Mouse (Mus musculus) midbrain, embryonic 10.5 days (tissue): Measurements from ENCODE around the gene Nit2. TPM values are rescaled to one million over a fixed set of nuclear protein-coding genes. Genes with fewer than 3 reads are reported as not detected.

ENCODE experiments used
- DNase-seq: peaks from one replicate; pipeline ENCODE4 v3.0.0-alpha.2; 2017; ENCODE audit warnings: low spot score
- H3K27ac ChIP-seq: fragments of 300-500 bp; sonication (generic); replicated peaks from 2 replicates; pipeline ENCODE4 v1.5.1; 2016; ENCODE audit warnings: mild to moderate bottlenecking
- H3K27me3 ChIP-seq: fragments of 300-500 bp; sonication (generic); 2 replicates; pipeline ENCODE4 v1.6.1; 2016; ENCODE audit warnings: low read depth, mild to moderate bottlenecking; ENCODE audit not compliant: poor library complexity, severe bottlenecking
- H3K36me3 ChIP-seq: fragments of 300-500 bp; sonication (generic); 2 replicates; pipeline ENCODE4 v1.6.1; 2016; ENCODE audit warnings: mild to moderate bottlenecking, moderate library complexity
- H3K4me1 ChIP-seq: fragments of 300-500 bp; sonication (generic); 2 replicates; pipeline ENCODE4 v1.6.1; 2016
- H3K4me3 ChIP-seq: fragments of 300-500 bp; sonication (generic); 2 replicates; pipeline ENCODE4 v1.5.1; 2016; ENCODE audit warnings: mild to moderate bottlenecking, moderate library complexity
- H3K9me3 ChIP-seq: fragments of 300-500 bp; sonication (generic); replicated peaks from 2 replicates; pipeline ENCODE4 v1.6.1; 2016; ENCODE audit warnings: mild to moderate bottlenecking
- WGBS: fragments of 180-500 bp; shearing (Covaris S2); methylation state at CpG from one replicate; pipeline ENCODE4 v1.1.7; 2016; 5-methylcytosine and 5-hydroxymethylcytosine counted together
- polyA plus RNA-seq: library from polyadenylated mRNA; unstranded; fragments of >200 nt; fragmentation: Nextera tagmentation; extraction: Ambion mirVana; gene quantifications from 2 replicates; pipeline ENCODE4 v1.2.1, GENCODE M21; 2016

Gene Nit2
- 53.1 and 54.4 TPM in 2 replicates for polyA plus RNA-seq

DNA sequence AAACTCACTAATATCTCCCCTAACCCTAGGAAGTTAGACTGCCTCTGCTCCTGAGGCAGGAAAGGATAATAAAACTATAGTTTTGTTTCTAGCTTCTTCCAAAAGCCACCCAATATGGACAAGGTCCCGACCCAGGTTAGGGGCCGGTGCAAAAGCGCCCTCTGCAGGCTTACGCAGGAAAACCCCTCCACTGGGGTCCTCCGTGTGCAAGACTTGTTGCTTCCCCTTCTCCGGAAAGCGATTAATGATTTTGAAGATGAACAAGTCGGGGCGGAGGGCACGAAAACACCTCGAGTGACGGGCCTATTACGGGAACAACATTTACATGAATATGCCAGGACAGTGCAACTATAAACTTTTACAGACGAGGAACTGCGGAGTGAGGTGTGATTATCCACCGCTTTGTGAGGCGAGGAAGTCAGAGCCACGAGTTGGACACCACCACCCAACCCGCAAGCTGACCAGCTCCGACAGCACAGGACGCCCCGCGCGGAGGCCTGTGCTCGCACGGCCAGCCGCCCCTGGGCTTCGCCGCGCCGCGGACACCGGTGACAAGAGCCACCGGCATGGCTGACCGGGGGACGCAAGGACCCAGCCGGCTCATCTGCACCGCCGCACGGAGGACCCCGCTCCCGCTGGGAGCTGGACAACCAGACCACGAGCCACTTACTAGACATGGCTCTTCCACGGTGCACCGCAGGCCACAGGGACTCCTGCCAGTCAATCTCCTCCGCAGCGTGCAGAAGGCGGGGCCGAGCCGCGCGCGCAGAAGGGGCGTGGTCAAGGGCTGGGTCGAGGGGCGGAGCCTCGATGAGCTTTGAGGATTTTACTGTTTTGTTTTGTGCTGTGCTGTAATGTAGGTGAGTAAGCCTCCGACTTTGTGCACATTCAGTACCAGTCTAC lies at the start of gene Nit2:
Gene Nit2, minus strand, starts transcription at position 731 of the 903 bp plus-strand sequence.
- Histone ChIP-seq H3K36me3 (peaks cover 23% of the 10 kb centered on the region), H3K4me3 (peak within 1 kb of the TSS; percentile 84), H3K27ac (peak within 1 kb of the TSS; percentile 92), H3K4me1 (peaks cover 33% of the 10 kb centered on the region), H3K27me3 (no peaks in the 10 kb centered on the region), H3K9me3 (no peaks in the 10 kb centered on the region)
- under 1% methylated on average over 58 of the region's 58 CpGs for WGBS
- peak; percentile 94 for DNase-seq

DNA sequence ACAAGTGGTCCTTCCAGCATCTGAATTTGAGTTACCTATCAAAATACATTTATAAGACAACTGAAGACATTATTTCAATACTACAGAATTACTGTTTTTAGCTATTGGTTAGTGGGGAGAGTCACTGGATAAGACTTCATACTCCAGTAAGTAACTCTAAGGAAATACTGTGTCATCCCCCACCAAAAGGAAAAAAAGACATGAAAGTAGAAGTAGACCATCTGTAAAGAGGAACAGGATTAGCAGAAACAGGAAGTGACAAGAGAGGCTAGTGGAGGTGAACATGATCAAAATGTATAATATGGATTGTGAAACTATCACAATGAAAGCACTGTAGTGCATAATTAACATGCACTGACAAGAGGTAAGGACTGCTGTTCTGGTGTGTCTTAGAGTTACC lies 48.8 kb upstream of the Nit2 start:
- Histone ChIP-seq H3K27ac (no peak overlapping the region), H3K9me3 (no peaks in the 10 kb centered on the region), H3K36me3 (peaks cover 20% of the 10 kb centered on the region), H3K4me3 (no peak overlapping the region), H3K27me3 (no peaks in the 10 kb centered on the region), H3K4me1 (no peaks in the 10 kb centered on the region)
- no peak for DNase-seq

DNA sequence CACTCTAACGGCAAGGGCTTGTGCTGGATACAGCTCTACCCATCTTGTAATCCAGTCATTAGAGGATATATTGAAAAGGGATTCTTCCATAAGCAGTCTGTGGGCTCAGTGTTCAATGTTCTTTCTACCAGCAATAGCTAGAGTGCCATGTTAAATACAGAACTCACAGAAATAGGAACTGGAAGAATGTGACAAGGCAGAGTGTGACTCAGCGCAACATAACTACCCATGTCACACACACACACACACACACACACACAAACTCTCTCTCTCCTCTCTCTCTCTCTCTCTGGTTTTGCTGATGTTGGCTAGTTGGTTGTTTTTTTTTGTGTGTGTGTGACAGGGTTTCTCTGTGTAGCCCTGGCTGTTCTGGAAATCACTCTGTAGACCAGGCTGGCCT lies 43.9 kb upstream of the Nit2 start:
- Histone ChIP-seq H3K27ac (no peak overlapping the region), H3K36me3 (peaks cover 39% of the 10 kb centered on the region), H3K4me1 (no peaks in the 10 kb centered on the region), H3K27me3 (no peaks in the 10 kb centered on the region), H3K9me3 (no peaks in the 10 kb centered on the region), H3K4me3 (no peak overlapping the region)
- WGBS, result 96% methylated on average over 2 of the region's 2 CpGs
- no peak for DNase-seq

GRCm38 (mm10) chr16:57208342-57208741 lies 41.2 kb upstream of the Nit2 start:
- Histone ChIP-seq H3K4me3 (no peak overlapping the region), H3K27ac (no peak overlapping the region), H3K27me3 (no peaks in the 10 kb centered on the region), H3K9me3 (no peaks in the 10 kb centered on the region), H3K36me3 (peaks cover 36% of the 10 kb centered on the region), H3K4me1 (no peaks in the 10 kb centered on the region)
- WGBS, result 88% methylated on average over 2 of the region's 2 CpGs
- no peak for DNase-seq

DNA sequence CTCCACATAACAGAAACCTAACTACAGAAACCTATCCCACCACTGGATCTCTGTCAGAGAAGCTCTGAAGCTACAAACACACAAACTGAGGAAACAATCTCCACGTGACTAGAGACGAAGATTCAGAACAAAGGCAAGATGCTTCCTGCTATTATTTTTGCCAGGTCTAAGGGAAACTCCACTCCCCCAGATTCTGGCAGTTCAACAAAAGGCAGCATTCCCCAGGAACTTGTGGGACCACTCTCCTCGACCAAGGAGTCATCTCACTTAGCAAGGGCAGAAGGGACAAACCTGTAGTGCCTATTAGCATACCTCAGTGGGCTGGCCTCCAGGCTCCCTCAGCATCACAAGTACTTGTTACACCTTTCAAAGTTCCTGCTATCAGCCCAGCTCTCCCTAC lies 30.1 kb upstream of the Nit2 start:
- H3K36me3 ChIP-seq, result peaks cover 22% of the 10 kb centered on the region
- H3K9me3 ChIP-seq, result no peaks in the 10 kb centered on the region
- H3K27me3 ChIP-seq, result no peaks in the 10 kb centered on the region
- 76% methylated on average over 3 of the region's 3 CpGs for WGBS
- no peak for DNase-seq
- H3K4me3 ChIP-seq, result no peak overlapping the region
- H3K4me1 ChIP-seq, result no peaks in the 10 kb centered on the region
- no peak overlapping the region for H3K27ac ChIP-seq

- no peak overlapping the region for H3K27ac ChIP-seq
- H3K36me3 ChIP-seq, result peaks cover 29% of the 10 kb centered on the region
- no peaks in the 10 kb centered on the region for H3K9me3 ChIP-seq
- no peak for DNase-seq
- H3K4me1 ChIP-seq, result no peaks in the 10 kb centered on the region
- H3K27me3 ChIP-seq, result no peaks in the 10 kb centered on the region
- 88% methylated on average over 5 of the region's 5 CpGs for WGBS
- H3K4me3 ChIP-seq, result no peak overlapping the region
These were observed 29.4 kb upstream of the Nit2 start for GRCm38 (mm10) chr16:57196590-57196989.

- no peaks in the 10 kb centered on the region for H3K27me3 ChIP-seq
- H3K9me3 ChIP-seq, result no peaks in the 10 kb centered on the region
- no peak for DNase-seq
- WGBS, result 93% methylated on average over 14 of the region's 14 CpGs
- peaks cover 39% of the 10 kb centered on the region for H3K36me3 ChIP-seq
- no peak overlapping the region for H3K4me3 ChIP-seq
- no peaks in the 10 kb centered on the region for H3K4me1 ChIP-seq
- no peak overlapping the region for H3K27ac ChIP-seq
These were observed 24.1 kb upstream of the Nit2 start for GRCm38 (mm10) chr16:57191214-57191613.

DNA sequence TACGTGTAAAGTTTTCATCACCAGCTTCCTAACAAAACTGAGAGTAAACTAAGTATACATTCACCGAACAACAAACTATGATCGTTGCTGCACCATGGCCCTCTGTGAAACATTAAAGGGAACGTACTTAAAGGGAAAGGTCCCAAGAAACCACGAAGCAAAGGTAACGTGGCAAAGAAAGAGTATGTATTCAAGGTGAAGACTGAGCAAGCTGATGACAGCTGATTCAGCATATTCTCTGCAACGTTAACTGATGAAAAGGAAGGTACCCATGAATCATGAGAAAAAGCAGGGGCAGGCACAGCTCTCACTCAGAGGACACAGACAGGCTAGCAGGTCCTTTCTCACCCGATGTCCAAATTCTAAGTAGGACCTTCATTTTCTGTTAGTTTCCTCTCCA lies 23.2 kb upstream of the Nit2 start:
- Histone ChIP-seq H3K9me3 (no peaks in the 10 kb centered on the region), H3K36me3 (peaks cover 46% of the 10 kb centered on the region), H3K27ac (no peak overlapping the region), H3K4me3 (no peak overlapping the region), H3K4me1 (no peaks in the 10 kb centered on the region), H3K27me3 (no peaks in the 10 kb centered on the region)
- WGBS, result 95% methylated on average over 8 of the region's 8 CpGs
- no peak for DNase-seq

GRCm38 (mm10) chr16:57189493-57189892 lies 22.4 kb upstream of the Nit2 start:
- Histone ChIP-seq H3K4me1 (no peaks in the 10 kb centered on the region), H3K9me3 (no peaks in the 10 kb centered on the region), H3K36me3 (peaks cover 46% of the 10 kb centered on the region), H3K27ac (no peak overlapping the region), H3K4me3 (no peak overlapping the region), H3K27me3 (no peaks in the 10 kb centered on the region)
- WGBS, result 94% methylated on average over 2 of the region's 2 CpGs
- DNase-seq, result no peak

GRCm38 (mm10) chr16:57186618-57187017 lies 19.5 kb upstream of the Nit2 start:
- Histone ChIP-seq H3K4me3 (no peak overlapping the region), H3K27ac (no peak overlapping the region), H3K36me3 (peaks cover 61% of the 10 kb centered on the region), H3K9me3 (no peaks in the 10 kb centered on the region), H3K27me3 (no peaks in the 10 kb centered on the region), H3K4me1 (no peaks in the 10 kb centered on the region)
- 99% methylated on average over 4 of the region's 4 CpGs for WGBS
- no peak for DNase-seq

- WGBS, result 87% methylated on average over 5 of the region's 5 CpGs
- Histone ChIP-seq H3K27ac (no peak overlapping the region), H3K36me3 (peaks cover 45% of the 10 kb centered on the region), H3K27me3 (no peaks in the 10 kb centered on the region), H3K9me3 (no peaks in the 10 kb centered on the region), H3K4me1 (no peaks in the 10 kb centered on the region), H3K4me3 (no peak overlapping the region)
- DNase-seq, result no peak
These were observed 14.9 kb upstream of the Nit2 start for GRCm38 (mm10) chr16:57182037-57182436.

DNA sequence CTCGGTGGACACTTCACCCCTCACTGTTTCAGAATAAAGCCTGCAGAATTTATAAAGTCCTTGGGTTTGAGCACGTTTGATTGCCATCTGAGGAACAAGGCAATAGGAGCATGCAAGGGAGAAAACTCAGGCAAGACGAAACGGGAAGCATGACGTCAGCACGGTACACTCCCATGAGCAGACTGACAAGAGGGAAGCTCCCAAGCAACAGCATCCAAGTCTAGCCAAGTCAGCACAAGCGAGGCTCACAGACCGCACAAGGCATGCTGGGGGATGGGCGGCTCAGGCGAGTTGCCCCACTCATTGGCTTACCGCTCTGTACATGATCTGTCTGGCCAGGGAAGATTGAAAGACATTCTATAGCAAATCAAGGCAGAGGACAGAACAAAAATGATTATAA lies 14.0 kb upstream of the Nit2 start:
- Histone ChIP-seq H3K9me3 (no peaks in the 10 kb centered on the region), H3K4me1 (no peaks in the 10 kb centered on the region), H3K27me3 (no peaks in the 10 kb centered on the region), H3K4me3 (no peak overlapping the region), H3K27ac (no peak overlapping the region), H3K36me3 (peaks cover 52% of the 10 kb centered on the region)
- 89% methylated on average over 11 of the region's 11 CpGs for WGBS
- no peak for DNase-seq

DNA sequence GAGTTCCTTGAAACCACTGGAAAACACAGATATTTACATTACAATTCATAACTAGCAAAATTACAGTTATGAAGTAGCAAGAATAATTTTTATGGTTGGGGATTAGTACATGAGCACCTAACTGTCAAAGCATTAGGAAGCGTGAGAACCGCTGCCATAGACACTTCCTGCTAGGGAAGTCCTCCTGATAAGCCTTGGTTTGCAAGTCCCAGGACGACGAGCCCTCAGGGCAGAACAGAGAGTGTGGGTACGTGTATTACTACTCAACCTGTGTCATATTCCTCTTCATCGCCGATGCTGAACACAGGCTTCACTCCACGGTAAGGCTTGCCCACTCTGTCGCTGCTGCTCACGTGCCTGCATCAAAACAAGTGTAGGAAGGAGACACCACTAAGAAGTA lies 10.5 kb upstream of the Nit2 start:
- Histone ChIP-seq H3K27ac (no peak overlapping the region), H3K4me3 (no peak overlapping the region)
- 90% methylated on average over 10 of the region's 10 CpGs for WGBS

More for the DNA sequence above, 10.5 kb upstream of the Nit2 start:
- DNase-seq, result no peak
- H3K9me3 ChIP-seq, result no peaks in the 10 kb centered on the region
- peaks cover 4% of the 10 kb centered on the region; the same call in 1 of the 2 replicates for H3K4me1 ChIP-seq
- H3K36me3 ChIP-seq, result peaks cover 44% of the 10 kb centered on the region
- H3K27me3 ChIP-seq, result no peaks in the 10 kb centered on the region
